Mouse (Mus musculus) telencephalon, adult 2 months (tissue): Measurements from ENCODE around the gene Vmn2r38.
"Not testable (repeated sequence)": the region's sequence is repeated elsewhere in the genome, so short reads cannot be mapped to it uniquely, and the experiment has no call there.

Experiments used
- DNase-seq: peaks from one replicate; pipeline ENCODE4 v3.0.0-alpha.2; 2011; ENCODE audit warnings: low read depth, low spot score

Gene Vmn2r38

GRCm38 (mm10) chr7:9097781-9098180 lies at the start of gene Vmn2r38:
Vmn2r38 (minus strand) TSS chr7:9097881.
- DNase-seq: not testable (repeated sequence)

GRCm38 (mm10) chr7:9065353-9065752 lies 32.3 kb downstream of the Vmn2r38 start:
- DNase-seq: not testable (repeated sequence)

- not testable (repeated sequence) for DNase-seq
Measured at GRCm38 (mm10) chr7:9030698-9031097, 67.0 kb downstream of the Vmn2r38 start, which contains the start of gene Vmn2r39. Vmn2r39 (minus strand) TSS chr7:9030798.
